Mouse (Mus musculus): Measurements from ENCODE around the gene Nr5a2. TPM values are rescaled to one million over a fixed set of nuclear protein-coding genes. Genes with fewer than 3 reads are reported as not detected.

Gene Nr5a2
- polyA plus RNA-seq, 1 experiment from 2014 or later = 10.5 TPM

- Histone ChIP-seq H3K9me3 (no peaks in the 10 kb centered on the region), H3K4me1 (replicated peaks) (no peaks in the 10 kb centered on the region), H3K27me3 (replicated peaks) (peaks cover 11% of the 10 kb centered on the region; the same call in 1 of the 2 replicates), H3K36me3 (no peaks in the 10 kb centered on the region), H3K27ac (peak overlapping the region; percentile 3; the same call in 1 of the 2 replicates), H3K9ac (no peak overlapping the region), H3K4me3 (replicated peaks) (peak overlapping the region; percentile 22; the same call in 1 of the 2 replicates), H3K4me2 (replicated peaks) (peak overlapping the region; percentile 45)
- ATAC-seq = peak; percentile 74
- WGBS = 4% methylated on average over 9 of the region's 9 CpGs
Observed at GRCm38 (mm10) chr1:136958666-136959065, 1.6 kb downstream of the Nr5a2 start.

- Histone ChIP-seq H3K9ac (peak overlapping the region; percentile 32), H3K4me3 (replicated peaks) (peak overlapping the region; percentile 32), H3K4me2 (replicated peaks) (peak overlapping the region; percentile 55), H3K36me3 (no peaks in the 10 kb centered on the region), H3K4me1 (replicated peaks) (no peaks in the 10 kb centered on the region), H3K27me3 (replicated peaks) (peaks cover 11% of the 10 kb centered on the region; the same call in 1 of the 2 replicates), H3K9me3 (no peaks in the 10 kb centered on the region), H3K27ac (peak overlapping the region; percentile 85)
- under 1% methylated on average over 11 of the region's 13 CpGs for WGBS
- ATAC-seq = peak; percentile 23
Observed at GRCm38 (mm10) chr1:136958185-136958584, 2.1 kb downstream of the Nr5a2 start.

GRCm38 (mm10) chr1:136957696-136958095 is 2.6 kb downstream of the Nr5a2 start:
- no peak for ATAC-seq
- Histone ChIP-seq H3K4me2 (replicated peaks) (peak overlapping the region; percentile 55), H3K4me3 (replicated peaks) (peak overlapping the region; percentile 32), H3K36me3 (no peaks in the 10 kb centered on the region), H3K9me3 (no peaks in the 10 kb centered on the region), H3K27me3 (replicated peaks) (peaks cover 11% of the 10 kb centered on the region; the same call in 1 of the 2 replicates), H3K9ac (peak overlapping the region; percentile 32; the same call in 1 of the 2 replicates), H3K27ac (peak overlapping the region; percentile 85), H3K4me1 (replicated peaks) (peaks cover 3% of the 10 kb centered on the region)
- 20% methylated on average over 8 of the region's 8 CpGs for WGBS

GRCm38 (mm10) chr1:136954108-136954494 is 6.1 kb downstream of the Nr5a2 start:
- Histone ChIP-seq H3K27ac (no peak overlapping the region), H3K4me2 (replicated peaks) (peak overlapping the region; percentile 85), H3K36me3 (no peaks in the 10 kb centered on the region), H3K9me3 (no peaks in the 10 kb centered on the region), H3K4me1 (replicated peaks) (peaks cover 13% of the 10 kb centered on the region), H3K4me3 (replicated peaks) (no peak overlapping the region; the same call in 1 of the 2 replicates), H3K9ac (no peak overlapping the region), H3K27me3 (replicated peaks) (peaks cover 32% of the 10 kb centered on the region)
- no peak for ATAC-seq
- 37% methylated on average over 3 of the region's 3 CpGs for WGBS

- H3K27me3 ChIP-seq (replicated peaks) = peaks cover 37% of the 10 kb centered on the region
- peak overlapping the region; percentile 85 for H3K4me2 ChIP-seq (replicated peaks)
- no peak overlapping the region for H3K9ac ChIP-seq
- H3K36me3 ChIP-seq = no peaks in the 10 kb centered on the region
- no peaks in the 10 kb centered on the region for H3K9me3 ChIP-seq
- peak overlapping the region; percentile 2; the same call in 1 of the 2 replicates for H3K4me3 ChIP-seq (replicated peaks)
- peaks cover 15% of the 10 kb centered on the region for H3K4me1 ChIP-seq (replicated peaks)
- no peak overlapping the region for H3K27ac ChIP-seq
- WGBS = 4% methylated on average over 15 of the region's 15 CpGs
- ATAC-seq = no peak
Observed at GRCm38 (mm10) chr1:136953444-136954107, 6.7 kb downstream of the Nr5a2 start.

- no peak for ATAC-seq
- Histone ChIP-seq H3K4me3 (replicated peaks) (peak overlapping the region; percentile 40), H3K9ac (peak overlapping the region; percentile 49), H3K9me3 (no peaks in the 10 kb centered on the region), H3K27ac (peak overlapping the region; percentile 52), H3K4me2 (replicated peaks) (peak overlapping the region; percentile 85), H3K27me3 (replicated peaks) (peaks cover 42% of the 10 kb centered on the region), H3K36me3 (no peaks in the 10 kb centered on the region), H3K4me1 (replicated peaks) (peaks cover 17% of the 10 kb centered on the region)
- under 1% methylated on average over 39 of the region's 39 CpGs for WGBS
Observed at GRCm38 (mm10) chr1:136952609-136953311, 7.5 kb downstream of the Nr5a2 start.

GRCm38 (mm10) chr1:136951946-136952531 is 8.2 kb downstream of the Nr5a2 start:
- Histone ChIP-seq H3K9ac (peak overlapping the region; percentile 49), H3K36me3 (no peaks in the 10 kb centered on the region), H3K4me3 (replicated peaks) (peak overlapping the region; percentile 40), H3K4me1 (replicated peaks) (peaks cover 17% of the 10 kb centered on the region), H3K27ac (peak overlapping the region; percentile 40; the same call in 1 of the 2 replicates), H3K27me3 (replicated peaks) (peaks cover 42% of the 10 kb centered on the region), H3K4me2 (replicated peaks) (peak overlapping the region; percentile 85), H3K9me3 (no peaks in the 10 kb centered on the region)
- 7% methylated on average over 21 of the region's 21 CpGs for WGBS
- ATAC-seq = no peak

- Histone ChIP-seq H3K4me3 (replicated peaks) (no peak overlapping the region), H3K36me3 (no peaks in the 10 kb centered on the region), H3K4me1 (replicated peaks) (peaks cover 17% of the 10 kb centered on the region), H3K9ac (no peak overlapping the region), H3K4me2 (replicated peaks) (peak overlapping the region; percentile 30; the same call in 1 of the 2 replicates), H3K27ac (no peak overlapping the region), H3K9me3 (no peaks in the 10 kb centered on the region), H3K27me3 (replicated peaks) (peaks cover 42% of the 10 kb centered on the region)
- 27% methylated on average over 3 of the region's 3 CpGs for WGBS
- ATAC-seq = no peak
Observed at GRCm38 (mm10) chr1:136951155-136951650, 9.0 kb downstream of the Nr5a2 start.

- Histone ChIP-seq H3K27ac (peak overlapping the region; percentile 77), H3K9ac (peak overlapping the region; percentile 72), H3K9me3 (no peaks in the 10 kb centered on the region), H3K4me2 (replicated peaks) (peak overlapping the region; percentile 85), H3K4me1 (replicated peaks) (peaks cover 17% of the 10 kb centered on the region), H3K36me3 (no peaks in the 10 kb centered on the region), H3K27me3 (replicated peaks) (peaks cover 33% of the 10 kb centered on the region), H3K4me3 (replicated peaks) (peak overlapping the region; percentile 59)
- WGBS = 3% methylated on average over 12 of the region's 12 CpGs
- ATAC-seq = peak; percentile 86
Observed at GRCm38 (mm10) chr1:136949323-136949741, 10.9 kb downstream of the Nr5a2 start.

- Histone ChIP-seq H3K4me3 (replicated peaks) (peak overlapping the region; percentile 59), H3K9me3 (no peaks in the 10 kb centered on the region), H3K9ac (peak overlapping the region; percentile 72), H3K4me2 (replicated peaks) (peak overlapping the region; percentile 85), H3K27me3 (replicated peaks) (peaks cover 32% of the 10 kb centered on the region), H3K36me3 (no peaks in the 10 kb centered on the region), H3K27ac (peak overlapping the region; percentile 77), H3K4me1 (replicated peaks) (peaks cover 17% of the 10 kb centered on the region)
- whole genome bisulfite sequencing = under 1% methylated on average over 60 of the region's 61 CpGs
- peak; percentile 54 for ATAC-seq
Observed at GRCm38 (mm10) chr1:136948511-136949275, 11.6 kb downstream of the Nr5a2 start.

GRCm38 (mm10) chr1:136948127-136948422 is 12.2 kb downstream of the Nr5a2 start:
- peak overlapping the region; percentile 72 for H3K9ac ChIP-seq
- peak overlapping the region; percentile 59 for H3K4me3 ChIP-seq (replicated peaks)
- peaks cover 17% of the 10 kb centered on the region for H3K4me1 ChIP-seq (replicated peaks)
- H3K36me3 ChIP-seq = no peaks in the 10 kb centered on the region
- H3K27me3 ChIP-seq (replicated peaks) = peaks cover 32% of the 10 kb centered on the region
- H3K27ac ChIP-seq = peak overlapping the region; percentile 77
- ATAC-seq = no peak
- peak overlapping the region; percentile 85 for H3K4me2 ChIP-seq (replicated peaks)
- H3K9me3 ChIP-seq = no peaks in the 10 kb centered on the region
- WGBS = 1% methylated on average over 7 of the region's 7 CpGs

Measured in intestine, embryonic 15.5 days (tissue).